Mouse (Mus musculus) erythroblast, embryonic 14.5 days (primary cell): ENCODE results near the gene Palm.

ENCODE experiments used
- GATA1 ChIP-seq: IDR thresholded peaks from 2 replicates; pipeline ENCODE4 v1.6.1; 2012; ENCODE audit warnings: low read length, inconsistent platforms, mixed read lengths
- TAL1 ChIP-seq: IDR thresholded peaks from 3 replicates; pipeline ENCODE4 v1.6.1; 2012; ENCODE audit warnings: low read length, inconsistent platforms, mixed read lengths

DNA sequence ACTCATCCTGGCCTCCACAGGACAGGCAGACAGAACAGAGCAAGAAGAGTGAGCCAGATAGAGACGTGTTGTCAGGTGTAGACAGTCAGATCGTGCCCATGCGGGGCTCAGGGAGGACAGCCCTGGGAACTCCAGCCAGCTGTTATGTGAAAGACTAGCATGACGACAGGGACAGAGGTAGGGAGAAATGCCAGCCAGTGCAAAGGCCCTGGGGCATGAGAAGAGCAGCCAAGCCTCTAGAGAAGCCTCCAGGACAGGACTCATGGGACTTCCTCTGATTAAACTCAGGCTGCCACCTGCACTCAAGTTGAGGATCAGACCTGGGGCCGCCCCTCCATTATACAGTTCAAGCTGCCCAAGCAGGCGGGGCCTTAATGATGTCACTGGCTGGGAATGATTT is 44.9 kb upstream of the Palm start:
- TF ChIP-seq GATA1: no peak
- TF ChIP-seq TAL1: no peak
